Mouse (Mus musculus): ENCODE results near the gene Aym1.
"Not testable (repeated sequence)": the region's sequence is repeated elsewhere in the genome, so short reads cannot be mapped to it uniquely, and the experiment has no call there.

Gene Aym1

GRCm38 (mm10) chr5:113357656-113358055 is 562 bp downstream of the Aym1 start:
- DNase-seq: no peak

DNA sequence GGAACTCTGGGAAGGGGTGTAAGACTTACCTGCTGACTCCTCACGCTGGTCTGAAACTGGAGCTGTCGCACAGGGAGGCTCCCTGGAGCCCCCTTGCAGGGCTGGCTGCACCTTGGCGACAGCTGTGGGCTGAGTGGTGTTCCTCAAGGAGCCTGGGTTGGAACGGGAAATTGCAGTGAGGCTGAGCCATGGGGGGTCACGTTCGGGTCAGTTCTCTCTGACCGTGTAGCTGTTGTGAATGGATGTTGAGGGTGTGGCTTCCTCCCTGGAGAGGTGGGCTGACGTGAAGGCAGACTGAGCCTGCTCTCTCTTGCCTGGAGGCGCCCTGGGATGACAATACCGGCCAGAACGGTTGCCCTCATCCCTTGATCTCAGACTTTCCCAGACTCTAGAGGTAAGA is 1.7 kb downstream of the Aym1 start:
- DNase-seq: no peak

- no peak for DNase-seq
Measured at GRCm38 (mm10) chr5:113361283-113361682, 4.2 kb downstream of the Aym1 start.

- peak; percentile 69 to 75 for DNase-seq
Measured at GRCm38 (mm10) chr5:113362258-113362996, 5.3 kb downstream of the Aym1 start.

DNA sequence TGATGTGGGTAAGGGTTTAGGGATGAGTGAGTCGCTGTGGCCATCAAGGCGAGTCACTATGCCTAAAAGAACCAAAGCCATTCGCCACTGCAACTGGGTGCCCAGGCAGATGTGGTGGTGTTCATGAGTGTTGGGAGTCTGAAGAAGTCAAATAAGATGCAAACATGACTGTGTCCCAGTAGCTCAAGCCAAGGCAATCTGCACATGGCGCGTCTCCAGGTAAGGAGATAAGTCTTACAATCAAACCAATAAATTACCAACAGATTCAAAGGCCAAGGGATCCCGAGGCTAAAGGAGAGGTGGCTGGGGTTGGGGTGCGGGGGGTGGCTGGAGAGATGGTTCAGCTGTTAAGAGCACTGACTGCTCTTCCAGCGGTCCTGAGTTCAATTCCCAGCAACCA is 6.1 kb downstream of the Aym1 start:
- DNase-seq: no peak

GRCm38 (mm10) chr5:113365921-113366320 is 8.8 kb downstream of the Aym1 start:
- DNase-seq: peak; percentile 84 to 95

GRCm38 (mm10) chr5:113367726-113368125 is 10.6 kb downstream of the Aym1 start:
- DNase-seq: not testable (repeated sequence)

- DNase-seq: peak; percentile 39 to 40
Measured at GRCm38 (mm10) chr5:113369262-113369868, 12.3 kb downstream of the Aym1 start.

GRCm38 (mm10) chr5:113372449-113372848 is 15.4 kb downstream of the Aym1 start:
- DNase-seq: no peak

- DNase-seq: peak; percentile 88 to 92
Measured at GRCm38 (mm10) chr5:113372995-113373950, 16.2 kb downstream of the Aym1 start.

DNA sequence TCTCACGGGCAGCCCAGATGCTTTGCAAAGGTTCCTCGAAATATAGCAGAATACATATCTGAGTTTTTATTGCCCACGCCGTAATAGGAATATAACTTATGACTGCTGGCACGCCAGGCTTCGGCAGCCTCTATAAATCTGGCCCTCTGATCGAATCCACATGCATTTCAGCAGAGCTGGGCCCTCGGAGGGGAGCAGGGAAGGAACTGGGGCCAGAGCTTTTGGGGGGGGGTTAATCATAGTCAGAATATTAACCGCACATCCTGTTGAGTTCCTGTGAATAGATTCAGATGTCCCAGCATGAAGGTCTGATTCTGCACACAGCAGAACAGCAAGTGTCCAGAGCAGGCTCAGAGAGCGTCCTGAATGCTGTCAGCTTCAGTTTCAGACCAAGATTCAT is 17.2 kb downstream of the Aym1 start:
- DNase-seq: no peak

DNA sequence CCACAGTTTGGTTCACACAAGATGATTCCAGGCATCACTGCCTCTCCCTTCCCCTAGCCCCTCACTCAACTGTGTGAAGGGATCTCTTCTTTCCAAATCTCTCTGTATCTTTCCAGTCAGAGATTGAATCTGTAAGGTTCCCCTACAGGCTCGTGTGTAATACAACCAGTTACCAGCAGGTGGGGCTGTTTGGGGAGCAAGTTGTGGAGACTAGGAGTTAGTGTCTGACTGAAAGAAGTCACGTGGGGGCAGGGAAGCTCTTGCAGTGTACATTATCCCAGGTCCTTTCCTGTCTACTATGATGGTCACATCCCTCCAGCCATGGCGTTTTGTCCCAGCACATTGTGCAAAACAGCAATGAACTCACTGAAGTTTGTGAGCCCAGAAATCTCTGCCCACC is 18.7 kb downstream of the Aym1 start:
- DNase-seq: peak; percentile 84 to 85

DNA sequence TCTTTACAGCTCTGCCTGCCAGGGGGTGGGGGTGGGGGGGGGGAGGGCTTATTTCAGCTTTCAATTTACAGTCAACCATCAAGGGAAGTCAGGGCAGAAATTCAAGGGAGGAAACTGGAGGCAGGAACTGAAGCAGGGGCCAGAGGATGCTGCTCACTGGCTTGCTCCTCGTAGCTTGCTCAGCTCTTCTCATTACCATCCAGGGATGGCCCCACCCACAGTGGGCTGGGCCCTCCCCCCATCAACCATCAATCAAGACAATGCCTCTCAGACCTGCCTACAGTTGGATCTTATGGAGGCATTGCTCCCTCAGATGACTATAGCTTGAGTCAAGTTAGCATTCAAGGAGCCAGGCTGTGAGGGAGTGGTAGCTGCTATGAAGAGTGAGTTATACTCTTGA is 19.2 kb downstream of the Aym1 start:
- no peak for DNase-seq

GRCm38 (mm10) chr5:113379416-113379815 is 22.3 kb downstream of the Aym1 start:
- DNase-seq: no peak

DNA sequence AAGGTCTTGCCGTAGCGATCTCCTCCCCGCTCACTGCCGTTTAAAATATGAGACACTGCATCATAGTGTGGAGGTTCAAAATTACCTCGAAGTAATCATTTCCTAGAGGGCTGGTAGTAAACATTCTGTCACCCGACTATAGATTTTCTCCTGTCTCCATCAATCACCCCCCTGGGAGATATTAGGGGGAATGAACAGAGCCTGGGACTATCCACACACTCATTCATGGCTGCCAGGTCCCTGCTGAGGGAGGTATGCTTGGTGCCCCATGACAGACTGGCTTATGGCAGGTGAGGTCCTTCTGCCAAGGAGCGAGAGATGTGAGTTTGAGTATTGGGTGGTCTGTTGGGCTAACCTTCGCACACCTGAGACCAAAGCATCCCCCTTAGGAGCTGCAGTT is 23.5 kb downstream of the Aym1 start:
- DNase-seq: no peak

DNA sequence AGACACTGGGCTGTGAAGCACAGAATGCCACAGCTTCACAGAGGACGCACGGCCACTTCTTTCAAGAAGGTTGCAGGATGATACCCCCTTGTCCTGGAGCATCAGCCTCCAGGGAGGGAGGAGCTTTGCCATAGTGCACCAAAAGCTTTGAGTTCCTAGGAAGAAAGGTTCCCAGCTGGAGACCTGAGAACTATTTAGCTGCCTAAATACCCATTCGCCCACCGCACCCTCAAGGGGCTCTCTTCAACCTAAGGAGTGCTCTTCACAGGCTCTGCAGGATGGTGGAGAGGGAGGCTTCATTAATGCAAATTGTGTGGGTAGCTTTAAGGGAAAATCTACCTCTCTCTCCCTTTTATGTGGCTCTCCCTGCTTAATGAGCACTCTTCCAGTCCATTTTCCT is 25.5 kb downstream of the Aym1 start:
- no peak for DNase-seq

- DNase-seq: no peak
Measured at GRCm38 (mm10) chr5:113393766-113394165, 36.7 kb downstream of the Aym1 start.

GRCm38 (mm10) chr5:113396286-113396934 is 39.3 kb downstream of the Aym1 start:
- no peak for DNase-seq

GRCm38 (mm10) chr5:113397443-113398317 is 40.6 kb downstream of the Aym1 start:
- DNase-seq: no peak

DNA sequence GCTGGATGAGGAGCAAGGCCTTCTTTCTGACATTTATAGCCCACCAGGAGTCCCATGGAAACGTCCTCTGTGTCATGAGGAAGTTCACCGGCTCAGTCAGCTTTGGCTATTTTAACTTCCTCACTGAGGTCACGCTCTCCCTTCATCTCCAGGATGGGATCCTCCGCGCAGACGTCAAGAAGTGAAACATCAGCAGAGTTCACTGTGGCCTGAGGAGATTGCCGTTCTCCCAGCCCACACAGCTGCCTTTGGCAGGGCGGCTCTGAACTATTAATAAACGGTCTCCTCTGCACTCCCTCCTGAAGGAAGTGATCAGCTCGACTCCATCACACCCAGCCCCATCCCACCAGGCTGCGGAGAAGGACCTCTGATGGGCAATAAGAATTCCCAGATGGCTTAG is 45.6 kb downstream of the Aym1 start:
- no peak for DNase-seq

- no peak for DNase-seq
Measured at GRCm38 (mm10) chr5:113407346-113407745, 50.3 kb downstream of the Aym1 start.

Measured in cerebellum, postnatal 36 days (tissue).